Mouse (Mus musculus) heart, postnatal 0 days (tissue): ENCODE results near the gene Spata17. TPM values are rescaled to one million over a fixed set of nuclear protein-coding genes. Genes with fewer than 3 reads are reported as not detected.

Experiments used
- ATAC-seq: fragments of 200-750 bp; cut with Nextera tagmentation; 2 replicates; pipeline ENCODE4 v1.8.0; 2017; ENCODE audit warnings: low read depth, moderate number of reproducible peaks, moderate library complexity; ENCODE audit not compliant: insufficient read depth
- DNase-seq: peaks from one replicate; pipeline ENCODE4 v3.0.0-alpha.2; 2016; ENCODE audit warnings: low spot score
- H3K27ac ChIP-seq: fragments of 300-500 bp; sonication (generic); 2 replicates; pipeline ENCODE4 v1.5.1; 2014; ENCODE audit warnings: low read depth, mild to moderate bottlenecking
- H3K27me3 ChIP-seq: fragments of 300-500 bp; sonication (generic); 2 replicates; pipeline ENCODE4 v1.6.1; 2014; ENCODE audit warnings: low read length, mixed read lengths; ENCODE audit not compliant: control insufficient read depth, insufficient read depth
- H3K36me3 ChIP-seq: fragments of 300-500 bp; sonication (generic); replicated peaks from 2 replicates; pipeline ENCODE4 v1.6.1; 2014; ENCODE audit warnings: low read length, mixed read lengths; ENCODE audit not compliant: control insufficient read depth, insufficient read depth
- H3K4me1 ChIP-seq: fragments of 300-500 bp; sonication (generic); 2 replicates; pipeline ENCODE4 v1.6.1; 2014; ENCODE audit warnings: antibody characterized with exemption; ENCODE audit not compliant: control insufficient read depth, insufficient read depth
- H3K4me2 ChIP-seq: fragments of 300-500 bp; sonication (generic); 2 replicates; pipeline ENCODE4 v1.6.1; 2014; ENCODE audit warnings: low read depth, mild to moderate bottlenecking, low read length, moderate library complexity
- H3K4me3 ChIP-seq: fragments of 300-500 bp; sonication (generic); 2 replicates; pipeline ENCODE4 v1.5.1; 2014; ENCODE audit warnings: low read depth, low read length
- H3K9ac ChIP-seq: fragments of 300-500 bp; sonication (generic); replicated peaks from 2 replicates; pipeline ENCODE4 v1.6.1; 2014; ENCODE audit warnings: low read depth, low read length, mixed read lengths
- H3K9me3 ChIP-seq: fragments of 300-500 bp; sonication (generic); replicated peaks from 2 replicates; pipeline ENCODE4 v1.6.1; 2016; ENCODE audit warnings: low read length; ENCODE audit not compliant: control insufficient read depth
- CTCF ChIP-seq: IDR thresholded peaks from 2 replicates; pipeline ENCODE4 v1.5.1; 2016; ENCODE audit warnings: antibody characterized with exemption, control low read depth, low read depth
- EP300 ChIP-seq: IDR thresholded peaks from 2 replicates; pipeline ENCODE4 v1.6.1; 2016; ENCODE audit warnings: antibody characterized with exemption, low read depth
- WGBS: fragments of 180-500 bp; shearing (Covaris S2); extraction: QIAGEN DNeasy Blood & Tissue Kit; methylation state at CpG from one replicate; pipeline ENCODE4 v1.1.7; 2014; 5-methylcytosine and 5-hydroxymethylcytosine counted together
- polyA plus RNA-seq: library from polyadenylated mRNA; unstranded; fragments of >200 nt; fragmentation: Nextera tagmentation; extraction: Ambion mirVana; gene quantifications from 2 replicates; pipeline ENCODE4 v1.2.1, GENCODE M21; 2015
- total RNA-seq: library from RNA; depleted of rRNA; stranded (reverse); fragments of >200 nt; gene quantifications from 2 replicates; pipeline ENCODE4 v1.2.3, GENCODE M21; 2014; ENCODE audit warnings: low replicate concordance

The Spata17 gene
- total and polyA plus RNA-seq, 2 experiments from 2014 or later = 0.15 to 1.1 TPM

GRCm38 (mm10) chr1:187101202-187101601 is 114.1 kb downstream of the Spata17 start:
- ATAC-seq (no peak), DNase-seq (no peak)
- H3K27me3 ChIP-seq = no peaks in the 10 kb centered on the region
- no peak overlapping the region for H3K4me3 ChIP-seq
- no peak overlapping the region for H3K9ac ChIP-seq
- no peaks in the 10 kb centered on the region for H3K9me3 ChIP-seq
- no peak overlapping the region for H3K27ac ChIP-seq
- WGBS = 69% methylated on average over 3 of the region's 3 CpGs
- no peak overlapping the region for H3K4me2 ChIP-seq
- H3K4me1 ChIP-seq = peaks cover 5% of the 10 kb centered on the region; the same call in 1 of the 2 replicates
- H3K36me3 ChIP-seq = no peaks in the 10 kb centered on the region
- TF ChIP-seq EP300 (no peak), CTCF (no peak)

- H3K27ac ChIP-seq = no peak overlapping the region
- TF ChIP-seq EP300 (no peak), CTCF (no peak)
These were observed 114.6 kb downstream of the Spata17 start for GRCm38 (mm10) chr1:187100624-187101023.

GRCm38 (mm10) chr1:187098285-187098684 is 117.0 kb downstream of the Spata17 start:
- no peak overlapping the region for H3K9ac ChIP-seq
- H3K4me3 ChIP-seq = no peak overlapping the region
- H3K27ac ChIP-seq = no peak overlapping the region
- H3K36me3 ChIP-seq = no peaks in the 10 kb centered on the region
- peaks cover 5% of the 10 kb centered on the region; the same call in 1 of the 2 replicates for H3K4me1 ChIP-seq
- H3K4me2 ChIP-seq = no peak overlapping the region
- H3K9me3 ChIP-seq = no peaks in the 10 kb centered on the region
- WGBS = 24% methylated on average over 6 of the region's 6 CpGs
- DNase-seq (peak; percentile 47), ATAC-seq (peak; percentile 58; the same call in 1 of the 2 replicates)
- H3K27me3 ChIP-seq = no peaks in the 10 kb centered on the region
- TF ChIP-seq CTCF = no peak
- no peak for TF ChIP-seq EP300

More at GRCm38 (mm10) chr1:187100624-187101023, 114.6 kb downstream of the Spata17 start:
- H3K9ac ChIP-seq = no peak overlapping the region
- H3K4me1 ChIP-seq = peaks cover 5% of the 10 kb centered on the region; the same call in 1 of the 2 replicates
- no peak overlapping the region for H3K4me2 ChIP-seq
- H3K36me3 ChIP-seq = no peaks in the 10 kb centered on the region
- DNase-seq (no peak), ATAC-seq (no peak)
- H3K27me3 ChIP-seq = no peaks in the 10 kb centered on the region
- WGBS = 78% methylated on average over 3 of the region's 3 CpGs
- H3K9me3 ChIP-seq = no peaks in the 10 kb centered on the region
- no peak overlapping the region for H3K4me3 ChIP-seq

GRCm38 (mm10) chr1:187092546-187092945 is 122.7 kb downstream of the Spata17 start:
- Histone ChIP-seq H3K9me3 (no peaks in the 10 kb centered on the region), H3K27ac (no peak overlapping the region), H3K27me3 (no peaks in the 10 kb centered on the region), H3K4me3 (no peak overlapping the region), H3K36me3 (no peaks in the 10 kb centered on the region), H3K9ac (no peak overlapping the region), H3K4me2 (no peak overlapping the region), H3K4me1 (no peaks in the 10 kb centered on the region)
- no peak for DNase-seq
- 85% methylated on average over 14 of the region's 14 CpGs for WGBS
- no peak for ATAC-seq
- TF ChIP-seq CTCF = no peak
- no peak for TF ChIP-seq EP300

GRCm38 (mm10) chr1:187088660-187089395 is 126.4 kb downstream of the Spata17 start:
- no peaks in the 10 kb centered on the region for H3K36me3 ChIP-seq
- WGBS = 81% methylated on average over 3 of the region's 3 CpGs
- no peak for ATAC-seq
- no peaks in the 10 kb centered on the region for H3K4me1 ChIP-seq
- TF ChIP-seq EP300 (no peak), CTCF (no peak)
- no peak overlapping the region for H3K4me3 ChIP-seq
- H3K9me3 ChIP-seq = no peaks in the 10 kb centered on the region
- DNase-seq = no peak
- no peak overlapping the region for H3K27ac ChIP-seq
- no peak overlapping the region for H3K9ac ChIP-seq
- H3K27me3 ChIP-seq = no peaks in the 10 kb centered on the region
- H3K4me2 ChIP-seq = no peak overlapping the region
